ENCODE assay signal across 8 mouse cellular contexts in genomic region chr2:153561564-153561963, GRCm38 (mm10). TPM values are rescaled to one million over a fixed set of nuclear protein-coding genes. Genes with fewer than 3 reads are reported as not detected.
DNase-seq lines count a peak whose midpoint lies in the region; ATAC-seq and TF ChIP-seq lines count a peak whose summit lies in the region.

No protein-coding gene starts in this region.

- intact Hi-C loops in left cerebral cortex, postnatal 36 days (cut with DNase I): loop anchor here (5.0 kb wide), 1 partner anchor 59 kb away; no protein-coding TSS in a partner anchor

- no peaks in the 10 kb centered on the region for H3K9me3 ChIP-seq in kidney, embryonic 15.5 days (replicated peaks)
- H3K9me3 ChIP-seq in embryonic facial prominence, embryonic 10.5 days: no peaks in the 10 kb centered on the region
- no peaks in the 10 kb centered on the region for H3K9me3 ChIP-seq in intestine, embryonic 16.5 days (ENCODE audit: control insufficient read depth, low read length)
- H3K9me3 ChIP-seq in midbrain, postnatal 0 days (ENCODE audit: low read length): no peaks in the 10 kb centered on the region

- TF ChIP-seq CTCF in midbrain, postnatal 0 days (IDR thresholded peaks at IDR 0.05): no peak

- H3K4me3 ChIP-seq in kidney, embryonic 15.5 days (replicated peaks): peak overlapping the region; percentile 28
- peak overlapping the region; percentile 48; the same call in 1 of the 2 replicates for H3K4me3 ChIP-seq in embryonic facial prominence, embryonic 10.5 days
- no peak overlapping the region for H3K4me3 ChIP-seq in intestine, embryonic 16.5 days (ENCODE audit: low read length)
- no peak overlapping the region for H3K4me3 ChIP-seq in midbrain, postnatal 0 days (ENCODE audit: low read depth, low read length)

- no peaks in the 10 kb centered on the region for H3K36me3 ChIP-seq in kidney, embryonic 15.5 days
- H3K36me3 ChIP-seq in embryonic facial prominence, embryonic 10.5 days (replicated peaks): no peaks in the 10 kb centered on the region
- no peaks in the 10 kb centered on the region for H3K36me3 ChIP-seq in intestine, embryonic 16.5 days (ENCODE audit: control insufficient read depth, insufficient read depth, low read length)
- no peaks in the 10 kb centered on the region for H3K36me3 ChIP-seq in midbrain, postnatal 0 days (ENCODE audit: insufficient read depth, low read length)

- H3K4me1 ChIP-seq in kidney, embryonic 15.5 days: peaks cover 45% of the 10 kb centered on the region
- peaks cover 36% of the 10 kb centered on the region for H3K4me1 ChIP-seq in embryonic facial prominence, embryonic 10.5 days
- peaks cover 31% of the 10 kb centered on the region for H3K4me1 ChIP-seq in intestine, embryonic 16.5 days (ENCODE audit: control insufficient read depth, insufficient read depth, low read length)
- peaks cover 16% of the 10 kb centered on the region for H3K4me1 ChIP-seq in midbrain, postnatal 0 days (ENCODE audit: insufficient read depth, low read length)

- H3K27ac ChIP-seq in kidney, embryonic 15.5 days: peak overlapping the region; percentile 91
- H3K27ac ChIP-seq in embryonic facial prominence, embryonic 10.5 days (replicated peaks): peak overlapping the region; percentile 75
- H3K27ac ChIP-seq in intestine, embryonic 16.5 days (ENCODE audit: low read length): peak overlapping the region; percentile 82
- peak overlapping the region; percentile 52; the same call in 1 of the 2 replicates for H3K27ac ChIP-seq in midbrain, postnatal 0 days (ENCODE audit: low read depth, low read length)

- no peak for DNase-seq in kidney, postnatal 25 days
- no peak for DNase-seq in embryonic facial prominence, embryonic 10.5 days (ENCODE audit: low spot score)
- no peak for DNase-seq in midbrain, postnatal 0 days (ENCODE audit: low spot score)
- no peak for DNase-seq in urinary bladder, postnatal 25 days (ENCODE audit: low spot score)
- no peak for DNase-seq in left cerebral cortex, postnatal 36 days (ENCODE audit: low spot score in 2 of 2)
- no peak for DNase-seq in thymus, postnatal 25 days

- H3K9ac ChIP-seq in kidney, embryonic 15.5 days: no peak overlapping the region
- peak overlapping the region; percentile 16 for H3K9ac ChIP-seq in intestine, embryonic 16.5 days (ENCODE audit: low read depth, low read length)
- 0 out of 2 replicates have a peak overlapping the region, but pooled peaks have one; percentile 33 for H3K9ac ChIP-seq in midbrain, postnatal 0 days (replicated peaks; ENCODE audit: low read length, poor library complexity, severe bottlenecking)

- H3K4me2 ChIP-seq in kidney, embryonic 15.5 days: peak overlapping the region; percentile 57
- peak overlapping the region; percentile 24 for H3K4me2 ChIP-seq in intestine, embryonic 16.5 days (ENCODE audit: low read depth, low read length)
- H3K4me2 ChIP-seq in midbrain, postnatal 0 days (ENCODE audit: low read depth, low read length, poor library complexity, severe bottlenecking): no peak overlapping the region

- peak; percentile 38; the same call in 1 of the 2 replicates for ATAC-seq in kidney, embryonic 15.5 days (replicated peaks; ENCODE audit: low FRiP score)
- ATAC-seq in intestine, embryonic 16.5 days: peak; percentile 26; the same call in 1 of the 2 replicates
- ATAC-seq in midbrain, postnatal 0 days (ENCODE audit: low FRiP score): peak; percentile 11; the same call in 1 of the 2 replicates

- H3K27me3 ChIP-seq in kidney, embryonic 15.5 days: no peaks in the 10 kb centered on the region
- H3K27me3 ChIP-seq in embryonic facial prominence, embryonic 10.5 days (replicated peaks; ENCODE audit: low read depth, poor library complexity, severe bottlenecking): peaks cover 44% of the 10 kb centered on the region
- no peaks in the 10 kb centered on the region for H3K27me3 ChIP-seq in intestine, embryonic 16.5 days (replicated peaks; ENCODE audit: control insufficient read depth, insufficient read depth, low read length)
- no peaks in the 10 kb centered on the region for H3K27me3 ChIP-seq in midbrain, postnatal 0 days (ENCODE audit: insufficient read depth, low read length)

- WGBS in kidney, embryonic 15.5 days: 15% methylated on average over 5 of the region's 5 CpGs
- 25% methylated on average over 5 of the region's 5 CpGs for WGBS in embryonic facial prominence, embryonic 10.5 days
- WGBS in intestine, embryonic 16.5 days: 29% methylated on average over 5 of the region's 5 CpGs
- WGBS in midbrain, postnatal 0 days: 36% methylated on average over 5 of the region's 5 CpGs

RNA-seq across cellular contexts. Expression of gene Nol4l, which starts 31.8 kb away (rescaled TPM):
- 13.7 and 14.2 TPM in 2 replicates for polyA plus RNA-seq in kidney, embryonic 15.5 days (2015; fragmentation: Nextera tagmentation; extraction: Ambion mirVana)
- polyA plus RNA-seq in embryonic facial prominence, embryonic 10.5 days (2016; fragmentation: Nextera tagmentation; extraction: Ambion mirVana): 23.5 and 23.7 TPM in 2 replicates
- 28.6 and 34.2 TPM in 2 replicates for polyA plus RNA-seq in intestine, embryonic 16.5 days (2015; fragmentation: Nextera tagmentation; extraction: Ambion mirVana)
- total RNA-seq in midbrain, postnatal 0 days (2014; rRNA removed): 73.1 and 97.7 TPM in 2 replicates
- polyA plus RNA-seq in midbrain, postnatal 0 days (2015; fragmentation: Nextera tagmentation; extraction: Ambion mirVana): 24.4 and 26.4 TPM in 2 replicates
- total RNA-seq in left cerebral cortex, postnatal 36 days (2021): 10 to 100 TPM; 46.4 to 50.2 TPM

Comparison
In these comparisons a context has a peak if more than half of its experiments do, and no peak if none do; other contexts are left out.
1. H3K4me3 ChIP-seq: peak in kidney, embryonic 15.5 days (single experiment) and embryonic facial prominence, embryonic 10.5 days (single experiment); none in intestine, embryonic 16.5 days (single experiment) and midbrain, postnatal 0 days (single experiment).
2. Peak in every context shown above with its lines, with median percentiles within 50 percentile points of each other: ATAC-seq and H3K27ac ChIP-seq.